Mouse (Mus musculus): Measurements from ENCODE around the gene Pik3r1. TPM values are rescaled to one million over a fixed set of nuclear protein-coding genes. Genes with fewer than 3 reads are reported as not detected.

The Pik3r1 gene
- total RNA-seq, 2 experiments from 2014 or later, result 26.3 to 38.8 TPM

DNA sequence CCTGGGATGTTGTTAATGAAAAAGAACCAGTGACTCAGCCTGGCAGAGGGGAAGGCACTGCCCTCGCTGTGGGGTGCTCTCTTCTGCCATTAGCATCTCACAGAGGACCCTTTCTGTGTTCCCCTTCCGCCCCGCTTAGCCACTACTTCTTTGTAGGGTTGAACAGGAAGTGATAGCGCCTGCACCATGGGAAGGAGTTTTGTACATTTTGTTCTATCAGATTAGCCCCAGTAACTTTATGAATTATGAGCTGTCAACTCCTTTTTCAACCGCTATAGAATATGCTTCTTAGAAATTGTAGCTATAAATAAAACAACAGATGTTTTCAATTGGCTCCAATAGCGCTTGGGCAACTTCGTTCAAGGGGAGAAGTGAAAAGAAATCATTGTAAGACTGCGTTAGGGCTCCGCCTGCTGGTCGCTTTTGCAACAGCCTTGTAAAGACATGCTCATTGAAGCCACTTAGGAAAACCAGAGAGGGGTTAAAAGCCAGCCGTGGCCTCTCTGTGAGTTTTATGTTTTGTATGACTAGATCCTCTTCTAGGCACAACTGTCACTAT, 48.6 kb downstream of the Pik3r1 start:
- peak; percentile 76 for DNase-seq
- intact Hi-C loops (cut with DNase I; ENCODE audit: low total_unique reads), result no loop called here

GRCm38 (mm10) chr13:101718744-101719143, 49.3 kb downstream of the Pik3r1 start:
- DNase-seq, result no peak
- intact Hi-C loops (cut with DNase I; ENCODE audit: low total_unique reads), result no loop called here

DNA sequence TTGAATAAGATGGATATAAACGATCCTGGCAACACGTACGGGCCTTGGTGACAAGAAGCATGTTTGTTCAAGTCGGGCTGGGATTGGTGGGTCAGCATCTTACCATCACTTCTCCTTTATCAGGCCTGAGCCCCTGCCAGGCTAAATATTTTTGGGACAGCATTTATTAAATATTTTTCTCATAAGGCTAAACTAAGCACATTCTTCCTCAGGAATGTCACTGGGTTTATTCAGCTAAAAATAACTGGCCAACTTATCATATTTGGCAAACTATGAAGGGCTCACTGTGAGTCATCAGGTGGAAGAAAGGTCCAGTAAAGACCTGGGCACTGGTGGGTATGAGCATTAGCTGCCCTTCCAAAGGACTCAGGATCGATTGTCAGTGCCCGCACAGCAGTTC, 50.2 kb downstream of the Pik3r1 start:
- intact Hi-C loops (cut with DNase I; ENCODE audit: low total_unique reads), result no loop called here
- no peak for DNase-seq

DNA sequence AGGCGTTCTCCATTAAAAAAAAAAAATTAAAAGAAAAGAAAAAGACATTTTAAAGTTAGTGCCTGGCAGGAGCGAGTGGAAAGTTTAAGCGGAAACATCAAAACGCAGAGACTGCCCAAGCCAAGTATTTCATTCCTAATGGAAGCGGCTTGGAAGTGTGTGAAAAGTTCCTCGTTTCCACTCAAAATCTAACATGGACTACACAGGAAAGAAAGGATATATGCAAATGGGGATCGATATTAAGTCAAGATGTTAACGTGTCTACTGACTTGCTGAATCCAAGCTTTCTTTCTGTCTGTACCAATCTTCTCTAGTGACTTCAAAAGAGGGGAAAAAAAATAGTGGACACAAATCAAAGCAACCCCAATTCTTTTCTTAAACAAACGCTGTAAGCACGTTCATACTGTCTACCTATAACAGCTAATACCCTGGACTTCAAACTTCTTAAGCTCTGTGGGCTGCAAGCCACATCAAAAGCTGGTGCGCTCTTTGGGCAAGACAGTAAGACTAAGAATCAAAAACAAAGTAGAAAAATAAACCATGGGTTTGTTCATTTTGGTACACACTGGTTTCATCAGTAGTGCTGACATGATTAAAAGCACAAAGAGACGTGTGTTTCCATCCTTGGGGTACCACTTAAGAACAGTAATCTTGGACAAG, 54.5 kb downstream of the Pik3r1 start:
- DNase-seq, result no peak
- intact Hi-C loops (cut with DNase I; ENCODE audit: low total_unique reads), result no loop called here

GRCm38 (mm10) chr13:101712720-101713428, 55.1 kb downstream of the Pik3r1 start:
- intact Hi-C loops (cut with DNase I; ENCODE audit: low total_unique reads), result no loop called here
- no peak for DNase-seq

DNA sequence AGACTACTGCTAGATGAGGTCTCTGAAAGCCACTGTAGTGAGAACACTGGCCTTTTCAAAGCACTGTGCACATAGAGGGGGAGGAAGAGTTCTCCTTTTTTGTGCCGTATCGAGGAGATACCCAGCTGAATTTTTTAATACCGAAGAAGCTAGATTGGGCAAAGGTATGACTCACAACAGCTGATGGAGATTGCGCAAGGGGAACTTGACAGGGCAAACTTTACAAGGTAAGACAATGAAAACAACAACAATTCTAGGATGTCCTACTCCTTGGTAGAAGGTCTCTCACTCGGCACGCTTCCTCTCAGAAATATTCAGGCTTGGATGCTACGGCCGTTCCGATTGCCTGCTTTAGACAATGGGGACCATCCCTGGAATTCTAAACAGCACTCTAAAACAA, 55.9 kb downstream of the Pik3r1 start:
- DNase-seq, result no peak
- intact Hi-C loops (cut with DNase I; ENCODE audit: low total_unique reads), result no loop called here

DNA sequence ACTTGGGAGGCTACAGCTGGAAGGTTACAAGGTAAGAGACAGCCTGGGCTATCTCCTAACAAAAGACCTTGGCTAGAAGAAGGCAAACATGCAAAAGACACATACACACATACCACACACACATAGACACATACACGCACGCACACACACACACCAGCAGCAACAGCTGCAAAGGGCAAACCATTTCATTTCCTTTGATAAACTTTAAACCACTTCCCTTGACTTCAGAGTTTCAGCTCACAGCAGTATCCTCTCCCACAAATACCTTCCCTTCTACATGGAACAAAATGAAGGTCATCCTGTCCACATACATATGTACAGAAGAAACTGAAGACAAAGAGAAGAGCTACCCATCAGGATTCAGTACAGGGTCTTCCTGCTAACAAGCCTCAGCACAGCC, 56.7 kb downstream of the Pik3r1 start:
- DNase-seq, result no peak
- intact Hi-C loops (cut with DNase I; ENCODE audit: low total_unique reads), result no loop called here

DNA sequence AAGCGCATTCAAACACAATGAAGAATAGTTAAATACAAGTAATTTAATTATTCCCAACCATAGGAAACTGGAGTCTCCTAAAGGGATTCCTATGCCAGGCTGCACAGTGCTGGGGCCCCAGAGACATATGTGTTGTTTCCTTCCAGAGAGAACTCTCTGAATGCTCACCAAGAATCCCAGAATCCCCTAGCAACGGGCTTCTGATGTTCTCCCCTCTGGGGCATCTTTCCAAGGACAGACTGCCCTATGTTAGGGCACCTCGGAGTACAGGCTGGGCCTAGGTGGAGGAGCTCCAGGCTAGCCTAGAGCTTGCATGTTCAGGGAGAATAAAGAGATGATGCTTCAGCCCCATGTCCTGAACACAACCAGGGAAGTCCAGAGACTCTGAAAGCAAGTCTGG, 58.2 kb downstream of the Pik3r1 start:
- no peak for DNase-seq
- intact Hi-C loops (cut with DNase I; ENCODE audit: low total_unique reads), result no loop called here

- no peak for DNase-seq
- intact Hi-C loops (cut with DNase I; ENCODE audit: low total_unique reads), result no loop called here
Measured at GRCm38 (mm10) chr13:101707226-101707625, 60.8 kb downstream of the Pik3r1 start.

DNA sequence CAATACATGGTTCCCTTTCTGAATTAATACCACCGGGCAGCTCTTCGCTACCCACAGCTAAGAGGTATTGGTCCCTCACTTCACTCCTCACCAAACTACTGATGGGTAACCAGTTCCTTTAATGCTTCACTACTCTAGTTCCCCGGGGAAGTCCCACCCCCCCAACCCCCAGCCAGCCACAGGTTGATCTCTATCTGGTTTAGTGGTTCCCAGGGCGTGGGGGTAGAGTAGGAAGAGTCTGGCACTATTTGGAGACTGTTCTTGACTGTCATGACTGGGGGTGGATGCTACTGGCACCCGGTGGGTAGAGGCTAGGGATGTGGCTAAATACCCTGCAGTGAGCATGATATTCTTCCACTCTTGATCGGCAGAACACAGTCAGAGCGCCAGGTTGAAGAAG, 61.6 kb downstream of the Pik3r1 start:
- no peak for DNase-seq
- intact Hi-C loops (cut with DNase I; ENCODE audit: low total_unique reads), result no loop called here

- no peak for DNase-seq
- intact Hi-C loops (cut with DNase I; ENCODE audit: low total_unique reads), result no loop called here
Measured at GRCm38 (mm10) chr13:101702096-101702775, 65.8 kb downstream of the Pik3r1 start.

- DNase-seq, result no peak
- intact Hi-C loops (cut with DNase I; ENCODE audit: low total_unique reads), result no loop called here
Measured at GRCm38 (mm10) chr13:101701632-101702031, 66.4 kb downstream of the Pik3r1 start.

DNA sequence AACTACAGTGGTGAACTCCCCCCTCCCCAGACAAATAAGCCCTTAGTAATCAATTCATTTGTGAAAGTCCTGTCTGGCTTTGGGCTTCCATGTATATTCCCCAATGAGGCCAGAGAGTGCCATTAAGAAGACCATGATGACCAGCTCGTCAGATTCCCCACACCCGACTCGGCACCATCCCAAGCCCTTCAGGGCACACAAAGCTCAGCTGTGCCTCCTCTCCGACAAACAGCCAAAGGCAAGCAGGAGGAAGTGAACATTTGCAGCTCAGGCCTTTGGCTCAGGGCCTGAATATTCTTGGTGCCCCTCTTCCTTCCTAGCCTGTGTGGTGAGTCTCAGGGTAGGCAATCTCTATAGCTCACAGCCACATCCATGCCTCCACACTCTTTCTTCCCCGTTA, 68.3 kb downstream of the Pik3r1 start:
- intact Hi-C loops (cut with DNase I; ENCODE audit: low total_unique reads), result loop anchor here (5.0 kb wide), 1 partner anchor 187 kb away; no protein-coding TSS in a partner anchor
- DNase-seq, result no peak

GRCm38 (mm10) chr13:101697966-101698365, 70.1 kb downstream of the Pik3r1 start:
- no peak for DNase-seq
- intact Hi-C loops (cut with DNase I; ENCODE audit: low total_unique reads), result loop anchor here (5.0 kb wide), 1 partner anchor 186 kb away; no protein-coding TSS in a partner anchor

- DNase-seq, result no peak
- intact Hi-C loops (cut with DNase I; ENCODE audit: low total_unique reads), result loop anchor here (5.0 kb wide), 1 partner anchor 185 kb away; no protein-coding TSS in a partner anchor
Measured at GRCm38 (mm10) chr13:101697461-101697860, 70.6 kb downstream of the Pik3r1 start.

- no peak for DNase-seq
Measured at GRCm38 (mm10) chr13:101696827-101697226, 71.2 kb downstream of the Pik3r1 start.

GRCm38 (mm10) chr13:101696316-101696715, 71.7 kb downstream of the Pik3r1 start:
- intact Hi-C loops (cut with DNase I; ENCODE audit: low total_unique reads), result loop anchor here (5.0 kb wide), 1 partner anchor 184 kb away; no protein-coding TSS in a partner anchor

More at GRCm38 (mm10) chr13:101696827-101697226, 71.2 kb downstream of the Pik3r1 start:
- intact Hi-C loops (cut with DNase I; ENCODE audit: low total_unique reads), result loop anchor here (5.0 kb wide), 1 partner anchor 185 kb away; no protein-coding TSS in a partner anchor

GRCm38 (mm10) chr13:101695876-101696275, 72.1 kb downstream of the Pik3r1 start:
- peak; percentile 86 for DNase-seq
- intact Hi-C loops (cut with DNase I; ENCODE audit: low total_unique reads), result loop anchor here (5.0 kb wide), 1 partner anchor 184 kb away; no protein-coding TSS in a partner anchor

More at GRCm38 (mm10) chr13:101696316-101696715, 71.7 kb downstream of the Pik3r1 start:
- no peak for DNase-seq

DNA sequence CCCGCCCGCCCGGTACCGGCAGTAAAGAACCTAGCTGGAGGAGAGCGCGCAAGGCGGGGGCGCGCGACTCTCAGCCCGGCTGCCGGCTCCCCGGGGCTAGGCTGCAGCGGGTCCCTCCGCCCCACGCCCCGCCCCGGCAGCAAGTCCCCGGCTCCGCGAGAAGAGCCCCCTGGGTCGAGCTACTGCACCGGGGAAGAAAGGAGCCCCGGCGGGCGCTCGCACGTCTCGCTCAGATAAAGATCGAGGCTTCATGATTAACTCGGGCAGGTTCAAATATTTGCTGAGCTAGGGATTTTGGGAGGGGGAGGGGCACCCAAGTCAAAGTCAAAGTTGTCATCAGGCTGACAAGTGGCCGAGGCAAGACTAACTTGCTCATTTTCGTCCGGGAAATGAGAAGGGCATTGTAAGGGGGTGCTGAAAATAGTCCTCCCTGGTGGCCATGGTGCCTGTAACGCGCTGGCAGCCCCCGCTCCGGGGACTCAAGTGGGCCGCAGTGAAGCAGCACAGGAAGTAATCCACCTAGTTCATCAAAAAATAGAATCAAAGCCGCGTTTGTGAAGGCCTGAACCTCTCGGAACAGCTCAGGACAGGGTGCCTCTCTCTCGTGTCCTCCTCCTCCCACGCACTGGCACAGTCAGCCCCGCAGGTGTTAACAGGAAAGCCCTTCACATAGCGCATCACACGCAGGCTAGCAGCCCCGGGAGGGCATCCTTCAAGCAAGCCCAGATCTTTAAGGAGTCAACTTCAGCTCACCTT, 73.3 kb downstream of the Pik3r1 start:
- peak; percentile 46 for DNase-seq
- intact Hi-C loops (cut with DNase I; ENCODE audit: low total_unique reads), result loop anchor here (5.0 kb wide), 1 partner anchor 182 kb away; no protein-coding TSS in a partner anchor
